Mouse (Mus musculus) WW6 (cell line): ENCODE measurements at regions not wholly inside any gene's neighbourhood (a gene's known extent, or its start where the extent isn't known, plus 50 kb on each side); places are given as distances from the start of the nearest gene placed in this dataset.

Experiments
- DNase-seq: peaks from one replicate; pipeline ENCODE4 v3.0.0-alpha.2; 2013; ENCODE audit warnings: low read depth, low spot score

GRCm38 (mm10) chr2:178643841-178644240, 213.5 kb downstream of the Cdh26 start:
- no peak for DNase-seq

DNA sequence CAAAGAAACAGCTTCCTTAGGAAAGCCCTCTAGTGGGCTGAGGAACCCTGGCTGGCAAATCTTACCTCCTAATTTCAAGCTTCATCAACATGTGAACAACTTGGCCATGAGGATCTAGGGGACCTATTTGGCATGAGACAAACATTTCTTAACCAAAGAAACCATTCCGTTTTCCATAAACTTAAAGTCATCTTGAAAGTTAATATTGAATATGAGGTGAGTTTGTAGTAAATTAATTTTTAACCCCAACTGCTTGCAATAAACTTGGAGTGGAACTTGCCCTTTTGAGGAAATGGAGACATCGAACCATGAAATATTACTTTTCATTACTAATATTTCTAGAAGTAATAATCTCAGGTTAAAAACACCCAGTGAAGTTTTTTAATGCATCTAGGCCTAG, 229.7 kb downstream of the Cdh26 start:
- no peak for DNase-seq

GRCm38 (mm10) chr2:178662396-178662795, 232.1 kb downstream of the Cdh26 start:
- no peak for DNase-seq

DNA sequence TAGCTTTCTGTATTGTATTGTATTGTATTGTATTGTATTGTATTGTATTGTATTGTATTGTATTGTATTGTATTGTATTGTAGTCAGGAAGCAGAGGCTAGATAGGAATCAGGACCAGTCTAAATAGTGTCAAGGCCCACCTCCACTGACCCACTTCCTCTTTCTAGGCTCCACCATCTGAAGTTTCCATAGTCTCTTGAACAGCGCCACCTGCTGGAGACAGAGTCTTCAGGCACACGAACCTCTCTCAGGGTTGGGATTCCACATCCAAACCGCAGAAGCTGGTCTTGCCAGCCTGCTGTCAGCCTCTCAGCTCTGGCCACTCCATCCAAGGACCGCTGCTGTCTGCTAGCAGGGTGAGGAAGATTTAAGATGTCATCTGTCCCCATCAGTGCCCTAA, 234.6 kb downstream of the Cdh26 start:
- peak; percentile 18 for DNase-seq

- no peak for DNase-seq
Measured at GRCm38 (mm10) chr2:178668451-178668850, 238.1 kb downstream of the Cdh26 start.

DNA sequence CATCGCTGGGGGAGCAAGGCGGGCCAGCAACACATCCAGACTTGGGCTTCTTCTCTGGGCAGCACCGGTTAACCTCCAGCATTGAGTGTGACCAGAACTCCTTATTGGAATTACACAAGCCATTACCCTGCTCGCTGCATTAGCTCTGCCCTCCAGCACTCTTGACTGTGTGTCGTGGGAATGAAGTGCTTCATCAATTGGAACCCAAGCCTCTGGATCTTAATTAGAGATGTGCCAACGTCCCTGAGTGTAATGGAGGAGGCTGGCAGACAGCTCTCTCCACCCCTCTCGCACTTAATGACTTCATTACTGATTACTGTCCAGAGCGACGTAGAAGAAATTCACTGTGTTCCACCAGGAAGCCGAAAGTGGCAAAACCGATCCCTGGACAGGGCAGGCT, 240.6 kb downstream of the Cdh26 start:
- DNase-seq = no peak

DNA sequence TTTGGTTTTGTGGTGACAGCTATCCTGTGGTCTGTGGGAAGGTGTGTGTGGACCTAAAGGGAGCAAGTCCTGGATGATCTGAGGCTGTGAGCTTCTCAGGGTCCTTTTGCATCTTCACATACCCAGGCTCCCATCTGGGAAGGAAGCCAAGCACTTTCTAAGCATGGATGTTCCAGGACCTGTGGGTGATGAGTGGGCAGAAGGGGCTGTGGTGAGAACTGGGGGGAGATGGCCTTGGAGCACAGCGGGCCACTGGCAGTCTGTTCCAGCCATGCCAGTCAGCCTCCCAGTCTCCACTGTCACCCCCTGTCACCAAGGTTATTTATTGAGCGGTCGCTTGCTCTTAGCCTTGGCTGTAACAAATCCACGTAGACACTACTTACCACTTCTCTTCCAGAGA, 243.3 kb downstream of the Cdh26 start:
- no peak for DNase-seq

GRCm38 (mm10) chr2:178674621-178675020, 244.3 kb downstream of the Cdh26 start:
- no peak for DNase-seq

- no peak for DNase-seq
Measured at GRCm38 (mm10) chr2:178676970-178677369, 246.6 kb downstream of the Cdh26 start.

DNA sequence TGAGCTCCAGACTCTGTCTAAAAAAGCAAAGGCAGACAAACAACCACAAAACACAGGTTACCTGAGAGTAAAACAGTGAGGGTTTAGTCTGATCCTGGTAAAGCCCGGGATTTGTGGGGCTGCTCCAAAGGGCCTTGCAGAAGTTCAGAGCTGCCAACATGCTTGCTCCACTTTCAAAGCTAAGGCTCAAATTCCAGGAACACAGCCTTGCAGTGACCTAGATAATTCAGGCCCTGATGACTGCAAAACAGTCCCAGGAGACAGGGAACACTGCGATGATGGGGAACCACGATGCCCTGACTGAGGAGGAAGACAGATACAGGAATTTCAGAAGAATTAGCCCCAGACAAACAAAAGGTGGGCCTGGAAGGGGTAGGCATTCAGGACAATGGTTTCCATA, 250.0 kb downstream of the Cdh26 start:
- DNase-seq = no peak

DNA sequence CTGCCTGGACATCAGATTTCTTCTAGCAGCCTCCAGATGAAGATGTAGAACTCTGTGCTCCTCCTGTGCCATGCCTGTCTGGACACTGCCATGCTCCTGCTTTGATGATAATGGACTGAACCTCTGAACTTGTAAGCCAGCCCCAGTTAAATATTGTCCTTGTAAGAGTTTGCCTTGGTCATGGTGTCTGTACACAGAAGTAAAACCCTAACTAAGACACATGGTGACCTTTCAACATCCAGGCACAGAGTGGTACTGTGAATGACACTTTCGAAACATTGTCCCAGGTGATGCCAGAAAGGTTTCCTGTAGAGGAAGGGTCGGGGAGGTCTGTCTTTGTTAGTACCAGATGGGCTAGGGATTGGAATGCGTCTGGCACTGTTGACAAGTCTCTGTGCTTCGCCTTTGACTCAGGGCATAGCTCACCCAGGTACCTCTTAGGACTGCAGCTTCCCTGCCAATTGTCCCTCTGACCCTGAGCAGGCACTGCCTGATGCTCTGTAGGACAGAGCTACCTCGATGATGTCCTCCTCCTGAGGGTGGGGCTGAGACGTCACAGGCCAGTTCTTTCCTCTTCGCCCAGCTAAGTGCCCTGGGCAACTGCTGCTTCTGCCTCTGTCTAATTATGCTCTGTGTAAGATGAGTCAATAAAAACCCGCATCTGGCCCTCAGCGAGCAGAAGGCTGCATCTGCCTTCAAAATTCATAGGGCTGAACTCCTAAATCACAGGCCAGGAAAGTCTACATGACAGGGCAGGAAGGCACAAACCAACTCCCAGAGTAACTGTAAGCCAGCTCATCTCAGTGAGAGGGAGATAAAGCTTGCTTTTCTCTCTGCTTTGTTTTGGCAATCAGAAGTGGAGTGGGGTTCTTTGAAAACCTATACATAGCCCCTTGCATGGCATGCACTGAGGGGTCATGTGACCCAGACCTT, 254.0 kb downstream of the Cdh26 start:
- DNase-seq = no peak

DNA sequence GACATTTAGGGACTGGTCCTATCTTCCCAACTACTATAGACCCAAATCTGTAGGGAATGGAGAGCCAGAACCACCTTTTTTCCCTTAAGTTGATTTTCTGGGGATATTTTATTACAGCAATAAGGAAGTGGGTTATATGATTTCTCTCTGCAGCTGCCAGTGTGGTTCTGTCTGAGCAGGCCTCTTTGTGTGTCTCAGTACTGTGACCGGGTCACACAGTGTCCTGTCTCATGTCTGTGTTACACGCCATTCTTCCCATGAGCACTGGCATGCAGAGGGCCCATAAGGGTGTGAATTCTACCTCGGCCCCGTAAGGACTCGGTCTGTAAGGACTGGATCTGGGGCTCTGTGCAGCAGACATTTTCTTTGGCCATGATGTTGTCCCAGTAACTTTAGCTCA, 254.9 kb downstream of the Cdh26 start:
- DNase-seq = no peak

GRCm38 (mm10) chr2:178686167-178686601, 255.9 kb downstream of the Cdh26 start:
- DNase-seq = no peak

DNA sequence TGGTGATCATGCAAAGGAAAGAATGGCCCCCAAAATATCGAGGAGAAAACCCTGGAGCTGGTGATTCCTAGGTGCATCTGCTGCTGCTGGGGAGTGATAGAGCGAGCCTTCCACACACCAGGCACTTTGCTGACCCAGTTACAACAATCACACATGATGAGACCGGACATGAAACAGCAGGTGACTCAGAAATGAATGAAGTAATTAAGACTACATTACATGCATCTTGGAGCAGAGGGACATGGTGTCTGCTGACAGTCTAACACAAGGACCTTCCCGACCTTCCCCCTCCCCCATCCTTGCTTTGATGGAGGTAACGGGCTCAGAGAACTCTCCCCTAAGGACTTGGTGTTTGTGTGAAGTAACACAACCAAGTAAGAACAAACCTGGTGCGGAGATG, 258.3 kb downstream of the Cdh26 start:
- DNase-seq = no peak

DNA sequence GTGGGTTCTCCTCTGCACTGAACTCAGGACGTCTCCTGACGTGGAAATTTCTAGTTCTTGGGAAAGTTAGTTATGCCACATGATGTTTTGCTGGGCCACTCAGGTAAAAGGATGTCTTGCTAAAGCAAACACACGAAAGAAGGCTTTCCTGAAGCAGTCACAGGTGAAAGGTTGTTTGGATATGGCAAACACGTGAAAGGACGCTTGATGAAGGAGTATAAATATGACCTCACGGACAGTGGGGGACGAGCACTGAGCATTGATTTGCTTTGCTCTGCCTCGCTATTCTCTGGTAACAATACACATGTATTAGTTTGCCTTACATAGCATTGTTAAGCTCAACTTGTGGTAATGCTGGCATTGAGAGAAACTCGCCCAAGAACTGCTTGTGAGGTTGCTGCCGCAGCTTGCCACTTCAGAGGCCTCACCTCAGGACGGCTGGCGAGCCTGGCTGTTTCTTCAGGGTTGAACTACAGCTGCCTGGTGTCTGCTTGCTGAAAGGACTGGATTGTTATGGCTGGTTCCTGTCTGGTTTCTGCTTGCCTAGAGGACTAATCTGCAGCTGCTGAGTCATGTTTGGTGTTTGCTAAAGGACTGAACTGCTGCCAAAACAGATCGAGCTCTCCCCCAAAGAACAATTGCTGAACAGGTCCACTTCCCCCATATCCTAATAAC, 261.0 kb downstream of the Cdh26 start:
- DNase-seq = no peak

GRCm38 (mm10) chr2:178691865-178692228, 261.5 kb downstream of the Cdh26 start:
- no peak for DNase-seq

DNA sequence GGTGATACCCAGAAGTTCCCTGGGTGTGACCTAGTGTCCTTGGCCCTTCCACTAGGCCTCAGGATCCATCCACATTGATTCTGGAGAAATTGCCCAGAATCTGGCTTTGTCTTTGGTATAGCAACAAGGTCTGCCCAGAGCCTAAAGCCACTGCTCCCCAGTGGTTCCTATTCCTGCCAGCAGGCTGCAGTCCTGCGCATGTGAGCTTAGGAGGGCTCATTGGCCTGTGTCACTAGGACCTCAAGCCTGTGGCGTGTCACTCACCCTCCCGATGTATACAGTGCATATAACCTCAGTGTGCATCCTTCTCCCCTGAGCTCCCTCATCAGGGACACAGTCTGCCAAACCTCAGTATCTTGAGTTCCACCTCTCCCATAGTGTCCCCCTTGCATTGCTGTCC, 261.9 kb downstream of the Cdh26 start:
- no peak for DNase-seq

GRCm38 (mm10) chr2:178698648-178699047, 268.3 kb downstream of the Cdh26 start:
- no peak for DNase-seq

- DNase-seq = no peak
Measured at GRCm38 (mm10) chr2:178700825-178701224, 270.5 kb downstream of the Cdh26 start.

GRCm38 (mm10) chr2:178704510-178704909, 274.2 kb downstream of the Cdh26 start:
- DNase-seq = no peak

DNA sequence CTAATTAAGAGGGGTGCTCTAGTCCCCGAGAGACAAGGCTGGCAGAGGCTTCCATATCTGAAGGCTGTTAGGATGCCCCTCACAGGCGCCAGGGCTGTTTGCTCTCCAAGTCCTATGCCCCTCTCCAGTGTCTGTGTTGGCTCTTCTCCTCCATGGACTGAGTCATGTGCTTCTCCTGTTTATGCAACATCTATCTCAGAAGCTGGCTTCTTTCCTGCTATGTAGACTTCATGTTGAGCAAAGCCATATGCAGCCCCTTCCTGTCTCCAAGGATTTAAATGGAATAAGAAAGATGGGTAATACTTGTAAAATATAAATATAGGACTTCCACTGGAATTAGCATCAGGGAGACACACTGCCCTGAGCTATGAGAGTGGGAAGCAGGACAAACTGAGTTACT, 278.3 kb downstream of the Cdh26 start:
- no peak for DNase-seq

GRCm38 (mm10) chr2:178709192-178709881, 279.0 kb downstream of the Cdh26 start:
- DNase-seq = no peak
